Mouse (Mus musculus) thymus, adult 2 months (tissue): ENCODE measurements around the gene Slc16a9.

Experiments used
- CTCF ChIP-seq: fragments of 200-500 bp; IDR thresholded peaks from 2 replicates; pipeline ENCODE4 v1.5.1; 2012; ENCODE audit warnings: mild to moderate bottlenecking, control low read depth, low read length, moderate library complexity, borderline replicate concordance; ENCODE audit not compliant: control insufficient read depth, poor library complexity, insufficient read depth; ENCODE audit errors: extremely low read depth
- POLR2A ChIP-seq: fragments of 200-500 bp; IDR thresholded peaks from 2 replicates; pipeline ENCODE4 v1.6.1; 2012; ENCODE audit warnings: mild to moderate bottlenecking, low read length, control low read depth, moderate library complexity; ENCODE audit not compliant: control insufficient read depth, poor library complexity, insufficient read depth; ENCODE audit errors: extremely low read depth

- no peak for TF ChIP-seq CTCF
- no peak for TF ChIP-seq POLR2A
Observed at GRCm38 (mm10) chr10:70220971-70221370, 23.9 kb upstream of the Slc16a9 start.
